Mouse (Mus musculus) limb, embryonic 12.5 days (tissue): ENCODE measurements around the gene Dlg5. TPM values are rescaled to one million over a fixed set of nuclear protein-coding genes. Genes with fewer than 3 reads are reported as not detected.

Experiments
- ATAC-seq: fragments of 200-750 bp; cut with Nextera tagmentation; 2 replicates; pipeline ENCODE4 v1.8.0; 2017; ENCODE audit warnings: low read depth, moderate TSS enrichment; ENCODE audit not compliant: insufficient number of reproducible peaks, insufficient read depth, low FRiP score, low TSS enrichment
- H3K27ac ChIP-seq: fragments of 300-500 bp; sonication (generic); 2 replicates; pipeline ENCODE4 v1.5.1; 2016; ENCODE audit warnings: mild to moderate bottlenecking, moderate library complexity
- H3K27me3 ChIP-seq: fragments of 300-500 bp; sonication (generic); 2 replicates; pipeline ENCODE4 v1.6.1; 2016; ENCODE audit warnings: mild to moderate bottlenecking, moderate library complexity
- H3K36me3 ChIP-seq: fragments of 300-500 bp; sonication (generic); 2 replicates; pipeline ENCODE4 v1.6.1; 2016; ENCODE audit warnings: mild to moderate bottlenecking, moderate library complexity
- H3K4me1 ChIP-seq: fragments of 300-500 bp; sonication (generic); replicated peaks from 2 replicates; pipeline ENCODE4 v1.6.1; 2016
- H3K4me2 ChIP-seq: fragments of 300-500 bp; sonication (generic); 2 replicates; pipeline ENCODE4 v1.6.1; 2016; ENCODE audit warnings: mild to moderate bottlenecking, moderate library complexity
- H3K4me3 ChIP-seq: fragments of 300-500 bp; sonication (generic); replicated peaks from 2 replicates; pipeline ENCODE4 v1.5.1; 2016; ENCODE audit warnings: mild to moderate bottlenecking
- H3K9ac ChIP-seq: fragments of 300-500 bp; sonication (generic); replicated peaks from 2 replicates; pipeline ENCODE4 v1.6.1; 2016; ENCODE audit warnings: mild to moderate bottlenecking, moderate library complexity
- H3K9me3 ChIP-seq: fragments of 300-500 bp; sonication (generic); 2 replicates; pipeline ENCODE4 v1.6.1; 2016; ENCODE audit warnings: mild to moderate bottlenecking, moderate library complexity
- WGBS: fragments of 180-500 bp; shearing (Covaris S2); methylation state at CpG from one replicate; pipeline ENCODE4 v1.1.7; 2016; 5-methylcytosine and 5-hydroxymethylcytosine counted together
- polyA plus RNA-seq: library from polyadenylated mRNA; unstranded; fragments of >200 nt; fragmentation: Nextera tagmentation; extraction: Ambion mirVana; gene quantifications from 2 replicates; pipeline ENCODE4 v1.2.1, GENCODE M21; 2016

Gene Dlg5
- polyA plus RNA-seq, 1 experiment from 2014 or later: 31.2 TPM

DNA sequence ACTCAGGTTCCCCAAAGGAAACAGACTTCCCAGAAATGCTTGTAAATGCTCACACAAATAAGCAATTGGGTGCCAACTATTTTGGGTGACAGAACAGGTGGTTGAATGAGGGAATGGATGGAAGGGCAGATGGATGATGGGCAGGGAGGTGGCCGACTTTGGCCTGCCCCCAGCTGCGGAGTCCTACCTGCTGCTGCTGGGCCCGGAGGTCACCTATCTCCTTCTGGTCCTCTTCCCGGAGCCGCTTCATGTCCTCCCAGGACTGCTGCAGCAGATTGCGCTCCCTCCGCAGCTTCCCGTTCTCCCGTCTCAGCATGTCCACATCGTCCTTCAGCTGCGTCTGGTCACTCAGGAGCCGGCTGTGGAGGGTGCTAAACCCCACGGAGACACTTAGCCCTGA lies 55.6 kb downstream of the Dlg5 start:
- no peak for ATAC-seq
- no peak overlapping the region for H3K4me2 ChIP-seq
- H3K9me3 ChIP-seq: no peaks in the 10 kb centered on the region
- H3K9ac ChIP-seq: no peak overlapping the region
- H3K27me3 ChIP-seq: no peaks in the 10 kb centered on the region
- 94% methylated on average over 13 of the region's 13 CpGs for WGBS
- peaks cover 73% of the 10 kb centered on the region for H3K36me3 ChIP-seq
- H3K4me3 ChIP-seq: no peak overlapping the region
- no peak overlapping the region for H3K27ac ChIP-seq
- H3K4me1 ChIP-seq: peaks cover 5% of the 10 kb centered on the region; the same call in 1 of the 2 replicates

DNA sequence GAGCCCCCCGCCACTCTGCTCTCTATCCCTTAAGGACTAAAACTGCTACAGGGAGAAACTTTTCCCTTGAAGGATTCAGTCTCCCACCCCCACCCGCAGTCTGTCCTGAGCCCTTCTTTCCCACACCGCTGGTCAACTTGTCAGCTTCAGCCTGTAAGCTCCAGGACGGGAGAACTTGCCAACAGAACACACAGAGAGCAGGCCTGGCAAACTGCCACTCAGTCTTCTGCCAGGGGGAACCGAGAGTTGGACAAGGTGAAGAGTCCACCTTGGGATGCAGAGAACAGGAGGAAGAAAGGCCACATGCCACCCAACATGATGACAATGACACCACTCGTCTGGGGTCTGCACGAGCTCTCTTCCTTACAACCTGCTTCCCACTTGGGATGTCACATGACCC lies 56.1 kb downstream of the Dlg5 start:
- H3K4me2 ChIP-seq: no peak overlapping the region
- H3K9me3 ChIP-seq: no peaks in the 10 kb centered on the region
- ATAC-seq: no peak
- WGBS: 81% methylated on average over 7 of the region's 7 CpGs
- no peak overlapping the region for H3K27ac ChIP-seq
- no peak overlapping the region for H3K9ac ChIP-seq
- H3K4me1 ChIP-seq: peaks cover 5% of the 10 kb centered on the region; the same call in 1 of the 2 replicates
- H3K36me3 ChIP-seq: peaks cover 73% of the 10 kb centered on the region
- H3K27me3 ChIP-seq: no peaks in the 10 kb centered on the region
- H3K4me3 ChIP-seq: no peak overlapping the region

DNA sequence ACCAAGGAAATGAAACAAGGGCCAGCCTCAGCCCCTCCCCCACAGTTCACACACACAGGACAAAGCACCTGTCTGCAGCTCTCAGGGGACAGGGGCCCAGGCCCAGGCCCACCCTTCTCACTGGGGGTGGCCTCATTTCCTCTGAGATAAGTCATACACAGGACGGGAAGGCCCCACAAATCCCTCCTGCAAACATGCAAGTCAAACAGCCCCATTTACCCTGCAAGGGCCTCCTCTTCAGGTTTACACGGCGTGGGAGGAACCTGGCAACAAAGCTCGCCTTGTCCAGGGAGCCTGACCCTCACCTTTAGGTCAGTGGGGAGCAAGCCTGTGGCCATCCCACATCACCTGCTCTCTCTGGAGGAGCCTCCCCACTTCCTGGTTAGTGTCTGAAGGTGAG lies 60.2 kb downstream of the Dlg5 start:
- Histone ChIP-seq H3K27ac (peak overlapping the region; percentile 31; the same call in 1 of the 2 replicates), H3K4me1 (peaks cover 9% of the 10 kb centered on the region; the same call in 1 of the 2 replicates), H3K36me3 (peaks cover 62% of the 10 kb centered on the region), H3K9ac (no peak overlapping the region), H3K4me3 (no peak overlapping the region), H3K9me3 (no peaks in the 10 kb centered on the region), H3K27me3 (no peaks in the 10 kb centered on the region), H3K4me2 (no peak overlapping the region)
- no peak for ATAC-seq
- WGBS: 59% methylated on average over 4 of the region's 4 CpGs

DNA sequence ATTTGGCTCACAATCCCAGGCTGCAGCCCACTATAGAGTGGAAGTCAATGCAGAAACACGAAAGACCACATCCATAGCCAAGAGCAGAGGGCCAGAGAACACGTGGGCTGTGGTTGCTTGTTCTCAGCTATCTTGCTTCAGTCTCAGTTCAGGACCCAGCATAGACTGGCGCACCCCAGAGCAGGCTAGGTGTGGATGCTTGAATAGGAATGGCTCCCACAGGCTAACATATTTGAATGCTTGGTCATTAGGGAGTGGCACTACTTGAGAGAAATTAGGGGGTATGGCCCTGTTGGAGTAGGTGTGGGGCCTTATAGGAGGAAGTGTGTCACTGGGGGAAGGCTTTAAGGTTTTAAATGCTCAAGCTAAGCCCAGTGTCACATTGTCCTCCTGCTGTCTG lies 62.8 kb downstream of the Dlg5 start:
- Histone ChIP-seq H3K36me3 (peaks cover 52% of the 10 kb centered on the region), H3K27ac (peak overlapping the region; percentile 59), H3K4me3 (no peak overlapping the region), H3K4me2 (no peak overlapping the region), H3K27me3 (no peaks in the 10 kb centered on the region), H3K9me3 (no peaks in the 10 kb centered on the region), H3K4me1 (peaks cover 12% of the 10 kb centered on the region), H3K9ac (no peak overlapping the region)
- ATAC-seq: no peak
- WGBS: 85% methylated on average over 3 of the region's 3 CpGs

DNA sequence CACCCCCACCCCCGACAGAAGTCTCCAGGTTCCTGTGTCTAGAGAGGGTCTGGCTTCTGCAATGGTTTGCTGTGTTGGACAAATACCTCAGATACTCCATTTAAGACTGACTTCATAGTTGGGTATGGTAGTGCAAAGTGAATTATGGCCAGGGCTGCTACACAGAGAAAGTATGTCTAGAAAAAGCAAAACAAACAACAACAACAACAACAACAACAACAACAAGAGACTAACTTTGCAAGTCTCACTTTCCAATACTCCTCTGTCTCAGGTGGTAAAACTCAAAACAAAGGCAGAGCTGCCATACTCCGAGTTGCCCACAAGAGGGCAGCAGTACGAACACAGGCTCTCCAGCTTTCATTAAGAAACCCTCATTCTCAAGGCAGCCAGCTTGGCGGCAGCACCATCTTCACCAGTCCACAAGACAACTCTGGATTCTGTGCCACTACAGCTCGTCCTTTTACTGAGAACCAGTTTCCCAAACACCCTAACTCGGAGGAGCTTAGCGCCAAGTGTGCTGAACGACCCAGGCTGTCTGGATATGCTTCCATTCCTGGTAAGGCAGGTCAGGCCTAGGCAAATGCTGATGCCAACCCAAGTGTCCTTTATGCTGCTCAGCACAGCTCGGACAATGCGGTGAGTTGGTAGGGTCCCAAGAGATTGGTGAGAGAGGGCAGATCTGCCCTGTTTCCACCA lies 63.8 kb downstream of the Dlg5 start:
- Histone ChIP-seq H3K4me2 (no peak overlapping the region), H3K9me3 (no peaks in the 10 kb centered on the region), H3K27me3 (no peaks in the 10 kb centered on the region), H3K27ac (peak overlapping the region; percentile 59; the same call in 1 of the 2 replicates), H3K36me3 (peaks cover 52% of the 10 kb centered on the region), H3K4me3 (no peak overlapping the region), H3K4me1 (peaks cover 12% of the 10 kb centered on the region), H3K9ac (no peak overlapping the region)
- 36% methylated on average over 10 of the region's 10 CpGs for WGBS
- ATAC-seq: no peak

DNA sequence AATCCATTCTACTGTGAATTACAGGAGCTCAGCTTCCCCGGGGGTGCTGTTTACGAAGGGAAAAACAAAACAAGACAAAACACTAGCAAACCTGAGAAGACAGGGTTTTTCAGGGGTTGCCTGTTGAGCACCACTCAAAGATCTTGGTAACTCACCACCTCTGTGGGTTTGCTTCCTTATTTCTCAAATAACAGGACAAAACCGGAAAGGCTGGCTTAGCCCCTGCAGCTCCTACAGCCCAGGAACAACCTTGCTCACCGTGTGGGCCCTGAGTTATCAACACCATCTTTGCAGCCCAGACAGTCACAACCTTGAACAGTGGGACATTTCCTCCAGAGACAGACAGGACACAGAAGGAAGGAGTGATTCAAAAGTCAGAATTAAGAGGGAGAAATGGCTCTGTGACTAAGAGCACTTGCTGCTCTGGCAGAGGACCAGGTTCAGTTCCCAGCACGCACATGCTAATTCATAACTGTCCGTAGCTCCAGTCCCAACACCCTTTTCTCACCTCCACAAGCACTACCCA lies 66.2 kb downstream of the Dlg5 start:
- Histone ChIP-seq H3K36me3 (peaks cover 61% of the 10 kb centered on the region), H3K9ac (no peak overlapping the region), H3K4me1 (peaks cover 7% of the 10 kb centered on the region), H3K27ac (peak overlapping the region; percentile 7; the same call in 1 of the 2 replicates), H3K4me2 (no peak overlapping the region), H3K4me3 (no peak overlapping the region), H3K9me3 (no peaks in the 10 kb centered on the region), H3K27me3 (no peaks in the 10 kb centered on the region)
- WGBS: 72% methylated on average over 6 of the region's 6 CpGs
- no peak for ATAC-seq

DNA sequence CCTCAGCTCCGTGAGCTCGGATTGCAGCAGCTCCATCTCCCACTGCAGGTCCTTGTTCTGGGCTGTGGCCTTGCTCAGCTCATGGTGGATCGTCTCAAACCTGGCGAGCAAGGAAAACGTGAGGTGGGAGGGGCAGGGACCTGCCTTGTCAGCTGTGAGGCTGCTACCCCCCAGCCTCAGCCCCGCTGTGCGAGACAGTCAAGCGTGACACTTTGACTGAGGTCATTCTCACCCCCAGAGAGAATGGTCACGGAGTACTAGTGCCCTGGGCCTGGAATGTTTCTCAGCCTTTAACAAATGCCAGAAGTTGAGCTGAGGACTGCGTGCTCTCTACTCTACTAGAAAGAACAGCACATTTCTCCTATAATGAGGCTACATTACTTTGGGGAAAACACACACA lies 69.1 kb downstream of the Dlg5 start:
- Histone ChIP-seq H3K9ac (no peak overlapping the region), H3K4me3 (no peak overlapping the region), H3K27me3 (no peaks in the 10 kb centered on the region), H3K4me1 (peaks cover 3% of the 10 kb centered on the region), H3K9me3 (no peaks in the 10 kb centered on the region), H3K27ac (no peak overlapping the region), H3K36me3 (peaks cover 82% of the 10 kb centered on the region), H3K4me2 (no peak overlapping the region)
- WGBS: 83% methylated on average over 10 of the region's 10 CpGs
- no peak for ATAC-seq

DNA sequence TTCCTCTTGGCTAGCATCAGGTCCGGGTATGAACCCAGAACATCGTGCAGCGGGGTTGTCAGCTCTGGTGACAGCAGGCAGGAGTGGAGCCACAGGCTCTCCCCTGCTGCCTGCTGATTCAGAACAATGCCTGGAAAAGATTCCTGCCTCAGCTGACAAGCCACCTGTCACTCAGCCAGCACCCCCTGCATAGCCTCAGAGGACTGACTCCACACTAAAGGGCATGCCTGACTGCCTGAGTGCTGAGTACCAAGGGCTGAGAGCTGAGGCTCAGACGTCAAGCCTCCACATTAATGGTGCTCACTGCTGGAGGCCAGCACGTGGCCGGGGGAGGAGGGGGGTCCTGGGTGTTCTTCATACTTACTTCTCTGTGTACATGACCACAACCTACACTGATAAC lies 72.4 kb downstream of the Dlg5 start:
- Histone ChIP-seq H3K4me2 (no peak overlapping the region), H3K36me3 (peaks cover 97% of the 10 kb centered on the region), H3K9ac (no peak overlapping the region), H3K27ac (no peak overlapping the region), H3K9me3 (no peaks in the 10 kb centered on the region), H3K27me3 (no peaks in the 10 kb centered on the region), H3K4me3 (no peak overlapping the region), H3K4me1 (no peaks in the 10 kb centered on the region)
- 85% methylated on average over 6 of the region's 6 CpGs for WGBS
- no peak for ATAC-seq

DNA sequence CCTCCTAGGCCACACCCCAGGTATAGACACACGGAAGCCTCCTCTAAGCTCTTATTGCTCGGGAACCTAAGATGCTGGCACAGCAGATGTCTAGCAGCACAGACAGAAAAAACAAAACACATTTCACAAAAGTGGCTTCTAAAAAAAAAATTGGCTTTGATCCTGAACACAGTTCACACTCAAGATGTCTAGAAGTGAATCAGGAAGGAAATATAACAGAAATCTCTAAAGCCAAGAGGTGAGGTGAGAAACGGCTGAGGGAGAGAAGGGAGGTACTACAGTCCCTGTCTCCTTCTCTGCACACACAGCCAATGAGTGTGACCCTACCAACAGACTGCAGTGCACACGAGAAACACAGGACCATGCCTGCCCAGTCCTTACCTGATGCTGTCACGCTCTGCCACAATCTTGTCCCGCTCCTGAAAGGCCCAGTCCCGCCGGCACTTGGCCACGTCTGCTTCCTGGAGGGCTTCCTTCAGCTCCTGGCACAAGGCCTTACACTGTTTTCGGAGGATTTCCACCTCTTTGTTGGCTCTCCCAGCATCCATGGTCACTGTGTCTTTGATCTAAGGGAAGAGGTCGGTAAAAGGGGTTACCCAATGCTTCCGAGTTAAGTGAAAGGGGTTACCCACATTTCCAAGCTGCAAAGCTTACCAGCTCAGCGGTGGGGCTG lies 73.9 kb downstream of the Dlg5 start:
- no peaks in the 10 kb centered on the region for H3K27me3 ChIP-seq
- H3K4me1 ChIP-seq: no peaks in the 10 kb centered on the region
- H3K4me2 ChIP-seq: no peak overlapping the region
- H3K4me3 ChIP-seq: no peak overlapping the region
- H3K27ac ChIP-seq: no peak overlapping the region
- ATAC-seq: no peak
- WGBS: 89% methylated on average over 13 of the region's 13 CpGs
- H3K36me3 ChIP-seq: peaks cover 97% of the 10 kb centered on the region
- H3K9me3 ChIP-seq: no peaks in the 10 kb centered on the region
- no peak overlapping the region for H3K9ac ChIP-seq

DNA sequence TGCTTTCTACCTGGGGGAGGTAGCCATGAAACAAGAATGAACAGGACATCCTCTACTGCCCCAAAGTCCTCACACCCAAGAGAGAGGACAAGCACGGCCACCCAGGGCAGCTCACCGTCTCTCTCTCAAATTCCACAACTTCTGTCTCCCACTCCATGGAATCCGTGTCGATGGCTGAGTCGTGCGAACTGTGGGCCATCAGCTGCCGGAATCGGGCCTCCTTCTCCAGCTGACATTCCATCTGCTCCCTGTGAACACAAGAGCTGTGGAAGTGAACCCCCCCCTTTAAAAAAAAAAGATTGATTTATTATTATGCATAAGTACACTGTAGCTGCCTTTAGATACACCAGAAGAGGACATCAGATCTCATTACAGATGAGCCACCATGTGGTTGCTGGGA lies 79.7 kb downstream of the Dlg5 start:
- H3K36me3 ChIP-seq: peaks cover 99% of the 10 kb centered on the region
- WGBS: 96% methylated on average over 8 of the region's 8 CpGs

DNA sequence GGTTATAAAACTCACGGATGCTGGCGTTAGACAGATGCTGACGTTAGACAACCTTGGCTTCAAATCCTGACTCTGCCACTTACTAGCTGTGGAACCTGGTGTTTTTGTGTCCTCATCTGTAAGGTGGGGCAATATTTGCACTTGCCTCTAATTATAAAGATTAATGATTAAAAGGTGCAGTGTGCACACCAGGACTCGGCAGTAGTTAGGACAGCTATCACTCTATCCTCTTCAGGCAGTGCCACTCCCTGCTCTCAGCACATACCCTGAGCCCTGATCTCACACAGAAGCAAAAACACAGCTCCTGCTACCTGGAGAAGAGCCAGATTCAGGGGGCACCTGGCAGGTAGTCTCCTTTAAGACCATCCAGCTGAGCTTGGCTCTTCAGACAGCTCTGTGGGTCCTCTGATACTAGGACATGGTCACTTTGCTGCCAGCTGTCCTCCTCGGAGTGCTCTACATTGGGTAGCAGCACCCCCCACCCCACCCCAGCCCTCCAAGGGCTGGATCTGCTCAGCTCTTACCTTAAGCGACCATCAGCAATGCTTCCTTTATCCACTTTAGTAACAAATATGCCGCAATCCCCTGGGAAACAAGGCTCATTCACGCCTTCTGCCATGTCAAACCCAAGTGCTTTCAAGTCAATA lies 80.9 kb downstream of the Dlg5 start:
- peaks cover 97% of the 10 kb centered on the region for H3K36me3 ChIP-seq
- H3K9me3 ChIP-seq: no peaks in the 10 kb centered on the region
- no peak for ATAC-seq
- no peak overlapping the region for H3K4me3 ChIP-seq
- no peak overlapping the region for H3K9ac ChIP-seq
- no peak overlapping the region for H3K27ac ChIP-seq
- H3K27me3 ChIP-seq: no peaks in the 10 kb centered on the region
- 92% methylated on average over 8 of the region's 8 CpGs for WGBS
- H3K4me2 ChIP-seq: no peak overlapping the region
- H3K4me1 ChIP-seq: no peaks in the 10 kb centered on the region

More for the DNA sequence above, 79.7 kb downstream of the Dlg5 start:
- Histone ChIP-seq H3K27ac (no peak overlapping the region), H3K9ac (no peak overlapping the region), H3K27me3 (no peaks in the 10 kb centered on the region), H3K4me2 (no peak overlapping the region), H3K4me3 (no peak overlapping the region), H3K4me1 (no peaks in the 10 kb centered on the region), H3K9me3 (no peaks in the 10 kb centered on the region)
- ATAC-seq: no peak
